ENCODE assay signal across 8 mouse cellular contexts in genomic region chr4:123571869-123572268, GRCm38 (mm10).
DNase-seq lines count a peak whose midpoint lies in the region; ATAC-seq and TF ChIP-seq lines count a peak whose summit lies in the region.

No protein-coding gene starts in this region.

- H3K36me3 ChIP-seq in embryonic facial prominence, embryonic 15.5 days, result no peaks in the 10 kb centered on the region
- no peaks in the 10 kb centered on the region for H3K36me3 ChIP-seq in hindbrain, embryonic 15.5 days
- no peaks in the 10 kb centered on the region for H3K36me3 ChIP-seq in lung, embryonic 14.5 days (ENCODE audit: insufficient read depth)
- H3K36me3 ChIP-seq in small intestine, adult 2 months (ENCODE audit: control insufficient read depth, insufficient read depth, low read length), result no peaks in the 10 kb centered on the region

- H3K9ac ChIP-seq in embryonic facial prominence, embryonic 15.5 days, result no peak overlapping the region
- no peak overlapping the region for H3K9ac ChIP-seq in hindbrain, embryonic 15.5 days
- no peak overlapping the region for H3K9ac ChIP-seq in lung, embryonic 14.5 days

- no peak overlapping the region; the same call in 1 of the 2 replicates for H3K4me3 ChIP-seq in embryonic facial prominence, embryonic 15.5 days (replicated peaks)
- H3K4me3 ChIP-seq in hindbrain, embryonic 15.5 days, result no peak overlapping the region
- H3K4me3 ChIP-seq in lung, embryonic 14.5 days (ENCODE audit: low read depth, low read length), result no peak overlapping the region
- H3K4me3 ChIP-seq in small intestine, adult 2 months (ENCODE audit: low read depth, low read length), result peak overlapping the region; percentile 43

- H3K4me1 ChIP-seq in embryonic facial prominence, embryonic 15.5 days, result peaks cover 30% of the 10 kb centered on the region
- H3K4me1 ChIP-seq in hindbrain, embryonic 15.5 days (replicated peaks), result peaks cover 28% of the 10 kb centered on the region
- peaks cover 16% of the 10 kb centered on the region for H3K4me1 ChIP-seq in lung, embryonic 14.5 days (ENCODE audit: insufficient read depth)
- no peaks in the 10 kb centered on the region for H3K4me1 ChIP-seq in small intestine, adult 2 months (ENCODE audit: control insufficient read depth, insufficient read depth, insufficient read length, low read length)

- 13% methylated on average over 7 of the region's 7 CpGs for WGBS in embryonic facial prominence, embryonic 15.5 days
- WGBS in hindbrain, embryonic 15.5 days, result 9% methylated on average over 7 of the region's 7 CpGs
- 9% methylated on average over 7 of the region's 7 CpGs for WGBS in lung, embryonic 14.5 days
- 37% methylated on average over 7 of the region's 7 CpGs for WGBS in small intestine, adult 2 months

- peak overlapping the region; percentile 33 for H3K4me2 ChIP-seq in embryonic facial prominence, embryonic 15.5 days (replicated peaks)
- H3K4me2 ChIP-seq in hindbrain, embryonic 15.5 days, result no peak overlapping the region
- H3K4me2 ChIP-seq in lung, embryonic 14.5 days, result peak overlapping the region; percentile 44

- peak; percentile 43 for DNase-seq in 3134 (ENCODE audit: extremely low read depth, insufficient read length, low spot score)
- peak; percentile 61 for DNase-seq in lung, embryonic 14.5 days
- no peak for DNase-seq in right cerebral cortex, postnatal 25 days
- no peak for DNase-seq in adrenal gland, postnatal 25 days

- H3K27me3 ChIP-seq in embryonic facial prominence, embryonic 15.5 days, result no peaks in the 10 kb centered on the region
- no peaks in the 10 kb centered on the region for H3K27me3 ChIP-seq in hindbrain, embryonic 15.5 days
- no peaks in the 10 kb centered on the region for H3K27me3 ChIP-seq in lung, embryonic 14.5 days (ENCODE audit: insufficient read depth, low read length)
- no peaks in the 10 kb centered on the region for H3K27me3 ChIP-seq in small intestine, adult 2 months (ENCODE audit: control insufficient read depth, insufficient read depth, low read length)

- no peak for TF ChIP-seq POLR2A in small intestine, adult 2 months (IDR thresholded peaks at IDR 0.05; ENCODE audit: low read depth, low read length)

- H3K27ac ChIP-seq in embryonic facial prominence, embryonic 15.5 days (replicated peaks), result peak overlapping the region; percentile 70; the same call in 1 of the 2 replicates
- H3K27ac ChIP-seq in hindbrain, embryonic 15.5 days (replicated peaks), result peak overlapping the region; percentile 63; the same call in 1 of the 2 replicates
- H3K27ac ChIP-seq in lung, embryonic 14.5 days (ENCODE audit: low read depth), result peak overlapping the region; percentile 63
- H3K27ac ChIP-seq in small intestine, adult 2 months (ENCODE audit: insufficient read depth, low read depth, low read length), result peak overlapping the region; percentile 87

- ATAC-seq in CD4-positive, CD25-positive, alpha-beta regulatory T cell, adult 4 months, result peak; percentile 87
- ATAC-seq in embryonic facial prominence, embryonic 15.5 days (ENCODE audit: insufficient number of reproducible peaks, low FRiP score, low TSS enrichment, low read depth), result peak; percentile 58; the same call in 1 of the 2 replicates
- ATAC-seq in hindbrain, embryonic 15.5 days (ENCODE audit: low FRiP score, low read depth), result peak; percentile 67; the same call in 1 of the 2 replicates
- 0 out of 2 replicates have a peak, but pooled peaks have one; percentile 55 for ATAC-seq in lung, embryonic 14.5 days (ENCODE audit: insufficient read depth)

- no peak for TF ChIP-seq CTCF in lung, embryonic 14.5 days (IDR thresholded peaks at IDR 0.05; ENCODE audit: low read depth)
- no peak for TF ChIP-seq CTCF in small intestine, adult 2 months (IDR thresholded peaks at IDR 0.05; ENCODE audit: extremely low read depth, insufficient read length, insufficient replicate concordance, low read depth, low read length)

- no peaks in the 10 kb centered on the region for H3K9me3 ChIP-seq in embryonic facial prominence, embryonic 15.5 days (replicated peaks)
- no peaks in the 10 kb centered on the region for H3K9me3 ChIP-seq in hindbrain, embryonic 15.5 days
- H3K9me3 ChIP-seq in lung, embryonic 14.5 days (ENCODE audit: low read depth, low read length), result no peaks in the 10 kb centered on the region

Comparison
In these comparisons a context has a peak if more than half of its experiments do, and no peak if none do; other contexts are left out.
1. DNase-seq: peak in 3134 (single experiment) and lung, embryonic 14.5 days (single experiment); none in right cerebral cortex, postnatal 25 days (single experiment) and adrenal gland, postnatal 25 days (single experiment).
2. Peak in every context shown above with its lines, with median percentiles within 50 percentile points of each other: ATAC-seq and H3K27ac ChIP-seq.